Mouse (Mus musculus) embryonic facial prominence, embryonic 12.5 days (tissue): ENCODE measurements around the gene Morn3. TPM values are rescaled to one million over a fixed set of nuclear protein-coding genes. Genes with fewer than 3 reads are reported as not detected.

Source experiments
- ATAC-seq: fragments of 200-750 bp; cut with Nextera tagmentation; 2 replicates; pipeline ENCODE4 v1.8.0; 2017; ENCODE audit not compliant: insufficient number of reproducible peaks, insufficient read depth, low FRiP score, low TSS enrichment
- H3K27ac ChIP-seq: fragments of 300-500 bp; sonication (generic); 2 replicates; pipeline ENCODE4 v1.5.1; 2016; ENCODE audit warnings: mild to moderate bottlenecking
- H3K27me3 ChIP-seq: fragments of 300-500 bp; sonication (generic); 2 replicates; pipeline ENCODE4 v1.6.1; 2016; ENCODE audit warnings: mild to moderate bottlenecking, moderate library complexity
- H3K36me3 ChIP-seq: fragments of 300-500 bp; sonication (generic); 2 replicates; pipeline ENCODE4 v1.6.1; 2016; ENCODE audit warnings: mild to moderate bottlenecking
- H3K4me1 ChIP-seq: fragments of 300-500 bp; sonication (generic); 2 replicates; pipeline ENCODE4 v1.6.1; 2016
- H3K4me2 ChIP-seq: fragments of 300-500 bp; sonication (generic); replicated peaks from 2 replicates; pipeline ENCODE4 v1.6.1; 2016; ENCODE audit warnings: mild to moderate bottlenecking, moderate library complexity
- H3K4me3 ChIP-seq: fragments of 300-500 bp; sonication (generic); 2 replicates; pipeline ENCODE4 v1.5.1; 2016; ENCODE audit warnings: mild to moderate bottlenecking
- H3K9ac ChIP-seq: fragments of 300-500 bp; sonication (generic); 2 replicates; pipeline ENCODE4 v1.6.1; 2016; ENCODE audit warnings: mild to moderate bottlenecking, moderate library complexity
- H3K9me3 ChIP-seq: fragments of 300-500 bp; sonication (generic); 2 replicates; pipeline ENCODE4 v1.6.1; 2016; ENCODE audit warnings: mild to moderate bottlenecking, moderate library complexity
- WGBS: fragments of 180-500 bp; shearing (Covaris S2); methylation state at CpG from one replicate; pipeline ENCODE4 v1.1.7; 2016; 5-methylcytosine and 5-hydroxymethylcytosine counted together
- polyA plus RNA-seq: library from polyadenylated mRNA; unstranded; fragments of >200 nt; fragmentation: Nextera tagmentation; extraction: Ambion mirVana; gene quantifications from 2 replicates; pipeline ENCODE4 v1.2.1, GENCODE M21; 2016

The Morn3 gene
- polyA plus RNA-seq, 1 experiment from 2014 or later, result not detected

GRCm38 (mm10) chr5:122987211-122988020 is 59.4 kb downstream of the Morn3 start:
- 2% methylated on average over 39 of the region's 39 CpGs for WGBS

GRCm38 (mm10) chr5:122986091-122986493 is 60.7 kb downstream of the Morn3 start:
- H3K4me2 ChIP-seq, result peak overlapping the region; percentile 27
- H3K9me3 ChIP-seq, result no peaks in the 10 kb centered on the region
- no peak for ATAC-seq
- H3K27me3 ChIP-seq, result 0 out of 2 replicates have a peak, but pooled peaks cover 4% of the 10 kb centered on the region
- H3K4me3 ChIP-seq, result no peak overlapping the region
- H3K9ac ChIP-seq, result no peak overlapping the region; the same call in 1 of the 2 replicates
- peaks cover 44% of the 10 kb centered on the region for H3K4me1 ChIP-seq
- H3K36me3 ChIP-seq, result no peaks in the 10 kb centered on the region
- WGBS, result 31% methylated on average over 8 of the region's 8 CpGs
- H3K27ac ChIP-seq, result 0 out of 2 replicates have a peak overlapping the region, but pooled peaks have one; percentile 30

More at GRCm38 (mm10) chr5:122987211-122988020, 59.4 kb downstream of the Morn3 start:
- no peaks in the 10 kb centered on the region for H3K36me3 ChIP-seq
- peak; percentile 66 for ATAC-seq
- H3K9ac ChIP-seq, result peak overlapping the region; percentile 75
- H3K27ac ChIP-seq, result 0 out of 2 replicates have a peak overlapping the region, but pooled peaks have one; percentile 36
- no peaks in the 10 kb centered on the region for H3K9me3 ChIP-seq
- H3K4me2 ChIP-seq, result peak overlapping the region; percentile 99
- H3K4me1 ChIP-seq, result peaks cover 52% of the 10 kb centered on the region
- 0 out of 2 replicates have a peak, but pooled peaks cover 4% of the 10 kb centered on the region for H3K27me3 ChIP-seq
- peak overlapping the region; percentile 73 for H3K4me3 ChIP-seq

Other genes starting within 250 kb of the Morn3 start
- gene Anapc5, start 225.7 kb downstream of the Morn3 start, polyA plus RNA-seq, result 478 and 484 TPM in 2 replicates
- 36.7 and 40.7 TPM in 2 replicates for gene Rnf34, start 197.0 kb downstream of the Morn3 start, polyA plus RNA-seq
- gene Kdm2b, start 57.2 kb downstream of the Morn3 start, polyA plus RNA-seq, result 77.9 and 84.4 TPM in 2 replicates
- 12.3 and 14.8 TPM in 2 replicates for gene Orai1, start 31.9 kb downstream of the Morn3 start, polyA plus RNA-seq
- gene Tmem120b, start 21.4 kb upstream of the Morn3 start, polyA plus RNA-seq, result 14.8 and 16.6 TPM in 2 replicates
- gene Rhof, start 85.7 kb upstream of the Morn3 start, polyA plus RNA-seq, result 2.9 and 3.4 TPM in 2 replicates
- 11.7 and 12.4 TPM in 2 replicates for gene Setd1b, start 95.2 kb upstream of the Morn3 start, polyA plus RNA-seq
- gene Psmd9, start 122.4 kb upstream of the Morn3 start, polyA plus RNA-seq, result 89.0 and 95.5 TPM in 2 replicates
- gene Hpd, start 135.7 kb upstream of the Morn3 start, polyA plus RNA-seq, result not detected in 2 replicates
- 5.6 and 6.4 TPM in 2 replicates for gene Wdr66, start 205.1 kb upstream of the Morn3 start, polyA plus RNA-seq